ENCODE assay signal across 34 mouse cellular contexts in the genomic region with DNA sequence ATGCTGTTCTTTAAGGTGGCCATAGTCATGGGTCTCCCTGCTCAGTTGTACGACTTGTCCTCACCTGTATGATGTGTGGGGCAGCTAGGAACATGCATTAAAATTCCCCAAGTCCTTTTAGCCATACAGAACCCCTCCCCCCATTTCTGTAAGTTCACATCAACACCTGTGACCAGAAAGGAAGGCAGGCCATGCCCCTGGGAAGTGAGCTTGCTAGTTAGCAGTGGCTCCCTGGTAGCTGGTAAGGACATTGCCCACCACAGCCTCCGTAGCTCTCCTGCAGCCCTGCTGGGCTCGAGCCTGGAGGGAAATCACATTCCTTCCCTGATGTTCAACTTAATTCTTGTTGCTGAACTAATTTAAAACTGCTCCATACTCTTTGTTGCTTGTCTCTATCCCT.
"Had no signal": no experiment of that assay in that cellular context is flagged by ENCODE, and none has a peak within 500 bp of the region (broad histone marks: within the 10 kb centered on the region; RNA-seq: fewer than 3 reads in every experiment).

No protein-coding gene starts in this region.

- H3K4me3 ChIP-seq: heart, embryonic 12.5 days; heart, embryonic 13.5 days; heart, embryonic 15.5 days; hindbrain, embryonic 10.5 days; hindbrain, embryonic 12.5 days; hindbrain, embryonic 13.5 days; hindbrain, embryonic 15.5 days; intestine, embryonic 15.5 days; kidney, embryonic 15.5 days; layer of hippocampus, adult 2 months had no signal

- H3K9ac ChIP-seq: heart, embryonic 12.5 days; heart, embryonic 13.5 days; heart, embryonic 15.5 days; hindbrain, embryonic 12.5 days; hindbrain, embryonic 13.5 days; hindbrain, embryonic 14.5 days; hindbrain, embryonic 15.5 days; intestine, embryonic 15.5 days; kidney, embryonic 15.5 days had no signal

- ATAC-seq: hindbrain, embryonic 16.5 days; hindbrain, postnatal 0 days; inflammation-experienced regulatory T-cells, adult 6 months; intestine, embryonic 15.5 days; intestine, embryonic 16.5 days; intestine, postnatal 0 days had no signal

- H3K9me3 ChIP-seq: heart, embryonic 12.5 days; heart, embryonic 13.5 days; heart, embryonic 15.5 days; hindbrain, embryonic 10.5 days; hindbrain, embryonic 12.5 days; hindbrain, embryonic 13.5 days; hindbrain, embryonic 15.5 days; intestine, embryonic 15.5 days; kidney, embryonic 15.5 days had no signal

- H3K4me2 ChIP-seq: heart, embryonic 11.5 days; heart, embryonic 12.5 days; heart, embryonic 13.5 days; heart, embryonic 15.5 days; hindbrain, embryonic 12.5 days; hindbrain, embryonic 13.5 days; hindbrain, embryonic 14.5 days; hindbrain, embryonic 15.5 days; intestine, embryonic 15.5 days; kidney, embryonic 15.5 days had no signal

- DNase-seq: heart, postnatal 10 days; heart, postnatal 14 days; heart, postnatal 36 days; heart, postnatal 4 days; kidney, adult 11 months; kidney, adult 18-20 months; kidney, adult 2 months; kidney, adult 8-10 months; kidney, adult 9 months; kidney, postnatal 10 days; kidney, postnatal 14 days; kidney, postnatal 25 days; kidney, postnatal 36 days; kidney, postnatal 4 days; layer of hippocampus, adult 9-11 months; layer of hippocampus, postnatal 36 days had no signal

- H3K27ac ChIP-seq: heart, embryonic 13.5 days; heart, embryonic 15.5 days; hindbrain, embryonic 10.5 days; hindbrain, embryonic 12.5 days; hindbrain, embryonic 15.5 days; hindbrain, postnatal 0 days; intestine, embryonic 15.5 days; kidney, embryonic 15.5 days; kidney, postnatal 0 days; layer of hippocampus, adult 2 months had no signal

- H3K36me3 ChIP-seq: heart, embryonic 12.5 days; heart, embryonic 13.5 days; heart, embryonic 15.5 days; hindbrain, embryonic 10.5 days; hindbrain, embryonic 12.5 days; hindbrain, embryonic 13.5 days; hindbrain, embryonic 15.5 days; intestine, embryonic 15.5 days; kidney, embryonic 15.5 days had no signal

- H3K4me1 ChIP-seq: heart, embryonic 12.5 days; heart, embryonic 13.5 days; heart, embryonic 15.5 days; intestine, embryonic 15.5 days; kidney, embryonic 15.5 days had no signal

- H3K27me3 ChIP-seq: heart, embryonic 12.5 days; heart, embryonic 13.5 days; heart, embryonic 15.5 days; hindbrain, embryonic 12.5 days; hindbrain, embryonic 13.5 days; hindbrain, embryonic 15.5 days; intestine, embryonic 15.5 days; kidney, embryonic 15.5 days had no signal
